Mouse (Mus musculus) brown adipose tissue, adult 24 weeks (tissue): Measurements from ENCODE around the gene Vmn1r120. TPM values are rescaled to one million over a fixed set of nuclear protein-coding genes. Genes with fewer than 3 reads are reported as not detected.
"Not testable (repeated sequence)": the region's sequence is repeated elsewhere in the genome, so short reads cannot be mapped to it uniquely, and the experiment has no call there.

Source experiments
- H3K27ac ChIP-seq: fragments of 200-500 bp; replicated peaks from 2 replicates; pipeline ENCODE4 v1.5.1; 2012; ENCODE audit warnings: low read depth, mild to moderate bottlenecking, low read length
- H3K4me1 ChIP-seq: fragments of 200-500 bp; 2 replicates; pipeline ENCODE4 v1.6.1; 2012; ENCODE audit warnings: low read length, mixed read lengths; ENCODE audit not compliant: control insufficient read depth, insufficient read depth, insufficient read length
- H3K4me3 ChIP-seq: fragments of 200-500 bp; 2 replicates; pipeline ENCODE4 v1.5.1; 2012; ENCODE audit warnings: low read depth, mild to moderate bottlenecking, low read length, moderate library complexity; ENCODE audit not compliant: insufficient read depth
- polyA plus RNA-seq: library from polyadenylated mRNA; stranded (reverse); fragments of >200 nt; gene quantifications from 2 replicates; pipeline ENCODE4 v1.2.4, GENCODE M21; 2012; ENCODE audit not compliant: missing spikeins, insufficient read depth, insufficient read length

Vmn1r120 gene
- polyA plus RNA-seq: not detected in 2 replicates

DNA sequence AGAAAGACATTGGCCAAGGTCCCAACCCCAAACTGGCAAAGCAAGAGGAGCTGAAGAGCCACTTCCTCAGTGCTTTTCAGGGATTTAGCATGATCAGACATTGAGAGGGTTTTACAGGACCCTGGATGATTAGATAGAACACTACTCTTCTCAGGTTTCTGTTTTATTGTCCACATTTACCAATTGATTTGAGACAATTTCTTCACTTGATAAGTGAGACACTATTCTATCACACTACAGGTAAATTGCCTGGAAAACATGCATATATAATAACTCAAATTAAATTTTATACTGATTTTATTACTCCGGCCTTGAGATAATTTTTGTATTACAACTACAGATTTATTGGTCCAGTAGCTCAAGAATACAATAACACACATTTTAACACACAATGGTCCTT lies at the start of gene Vmn1r120:
TSS of gene Vmn1r120 (minus strand) at position 101 of the 400 bp plus-strand sequence.
- H3K4me1 ChIP-seq, H3K27ac ChIP-seq, H3K4me3 ChIP-seq: not testable (repeated sequence)

DNA sequence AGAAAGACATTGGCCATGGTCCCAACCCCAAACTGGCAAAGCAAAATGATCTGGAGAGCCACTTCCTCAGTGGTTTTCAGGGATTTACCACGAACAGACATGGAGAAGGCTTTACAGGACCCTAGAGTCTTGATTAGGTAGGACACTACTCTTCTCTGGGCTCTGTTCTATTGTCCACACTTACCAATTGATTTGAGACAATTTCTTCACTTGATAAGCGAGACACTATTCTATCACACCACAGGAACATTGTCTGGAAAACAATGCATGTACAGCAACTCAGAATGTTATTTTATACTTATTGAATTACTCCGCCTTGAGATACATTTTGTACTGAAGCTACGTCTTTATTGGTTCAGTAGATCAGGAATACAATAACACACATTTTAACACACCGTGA lies 44.8 kb upstream of the Vmn1r120 start, which contains the start of gene Vmn1r121:
TSS of gene Vmn1r121 (minus strand) at position 101 of the 400 bp plus-strand sequence.
- H3K27ac ChIP-seq, H3K4me1 ChIP-seq, H3K4me3 ChIP-seq: not testable (repeated sequence)

- H3K4me1 ChIP-seq, H3K4me3 ChIP-seq, H3K27ac ChIP-seq: not testable (repeated sequence)
Observed at GRCm38 (mm10) chr7:21012355-21012754, 41.2 kb downstream of the Vmn1r120 start, which contains the start of gene Vmn1r119. Gene Vmn1r119 (minus strand): TSS chr7:21012455.

Other genes starting within 250 kb of the Vmn1r120 start
- gene Vmn1r114, start 241.6 kb downstream of the Vmn1r120 start, polyA plus RNA-seq: not detected in 2 replicates
- gene Vmn1r115, start 208.8 kb downstream of the Vmn1r120 start, polyA plus RNA-seq: not detected in 2 replicates
- not detected in 2 replicates for gene Vmn1r116, start 181.5 kb downstream of the Vmn1r120 start, polyA plus RNA-seq
- gene Vmn1r117, start 169.7 kb downstream of the Vmn1r120 start, polyA plus RNA-seq: not detected in 2 replicates
- not detected in 2 replicates for gene Vmn1r118, start 141.4 kb downstream of the Vmn1r120 start, polyA plus RNA-seq
- not detected in 2 replicates for gene Vmn1r119, start 41.3 kb downstream of the Vmn1r120 start, polyA plus RNA-seq
- gene Vmn1r121, start 44.7 kb upstream of the Vmn1r120 start, polyA plus RNA-seq: not detected in 2 replicates
- gene Vmn1r122, start 80.3 kb upstream of the Vmn1r120 start, polyA plus RNA-seq: not detected in 2 replicates
- not detected in 2 replicates for gene Vmn1r123, start 108.4 kb upstream of the Vmn1r120 start, polyA plus RNA-seq
- gene Gm5157, start 136.6 kb upstream of the Vmn1r120 start, polyA plus RNA-seq: not detected in 2 replicates
- not detected in 2 replicates for gene Vmn1r124, start 206.8 kb upstream of the Vmn1r120 start, polyA plus RNA-seq
- not detected in 2 replicates for gene Vmn1r125, start 218.4 kb upstream of the Vmn1r120 start, polyA plus RNA-seq
- gene Vmn1r126, start 247.7 kb upstream of the Vmn1r120 start, polyA plus RNA-seq: not detected in 2 replicates